Mouse (Mus musculus): ENCODE data around the gene Mydgf.

- no peak for TF ChIP-seq CTCF (IDR thresholded peaks at IDR 0.05; ENCODE audit: insufficient read depth, low read depth, low read length)
- no peak for TF ChIP-seq POLR2A (IDR thresholded peaks at IDR 0.05; ENCODE audit: insufficient read depth, low read depth, low read length)
Observed at GRCm38 (mm10) chr17:56171456-56171855, 12.3 kb downstream of the Mydgf start.
